Mouse (Mus musculus) ovary, postnatal 36 days (tissue): ENCODE results near the gene Mlh3.

Source experiments
- DNase-seq: peaks from one replicate; pipeline ENCODE4 v3.0.0; 2022; ENCODE audit warnings: low spot score, mixed read lengths

The Mlh3 gene

DNA sequence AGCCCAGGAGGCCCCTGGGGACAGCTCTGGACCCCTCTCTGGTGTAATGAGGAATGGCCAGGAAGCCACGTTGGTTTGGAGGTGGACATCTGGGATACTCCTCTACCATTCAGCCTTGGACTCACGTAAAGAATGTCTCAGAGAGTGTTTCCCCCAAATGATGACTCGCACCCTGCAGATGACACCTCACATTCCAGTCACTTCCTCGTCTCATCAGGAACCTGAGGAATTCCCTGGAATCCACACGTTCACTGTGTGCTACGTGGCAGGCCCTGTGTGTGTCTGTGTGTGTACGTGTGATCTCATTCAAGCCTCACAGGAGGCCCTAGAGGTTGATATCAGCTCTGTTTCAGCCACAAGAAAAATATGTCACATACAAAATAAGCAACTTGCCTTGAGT is 84.0 kb downstream of the Mlh3 start:
- no peak for DNase-seq

DNA sequence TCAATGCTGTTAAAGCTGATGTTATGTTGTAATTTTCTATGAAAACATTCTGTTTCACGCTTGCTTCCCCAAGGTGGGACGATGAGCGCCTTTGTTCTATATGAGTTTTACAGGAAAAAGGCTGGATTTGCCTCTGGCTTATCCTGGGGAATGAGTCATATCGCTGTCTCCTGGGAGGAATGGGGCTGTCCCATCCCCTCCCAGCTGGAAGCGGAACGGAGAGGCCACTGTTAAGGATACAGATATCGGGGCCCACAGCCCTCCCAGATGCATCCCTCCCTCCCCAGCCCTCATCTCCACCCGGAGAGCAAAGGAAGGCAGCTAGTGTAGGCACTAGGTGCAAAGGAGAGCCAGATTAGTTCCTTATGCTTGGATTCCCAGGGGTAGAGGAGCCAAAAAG is 84.6 kb downstream of the Mlh3 start:
- DNase-seq, result no peak
